Mouse (Mus musculus): ENCODE results near the gene Cdh15.

Gene Cdh15

DNA sequence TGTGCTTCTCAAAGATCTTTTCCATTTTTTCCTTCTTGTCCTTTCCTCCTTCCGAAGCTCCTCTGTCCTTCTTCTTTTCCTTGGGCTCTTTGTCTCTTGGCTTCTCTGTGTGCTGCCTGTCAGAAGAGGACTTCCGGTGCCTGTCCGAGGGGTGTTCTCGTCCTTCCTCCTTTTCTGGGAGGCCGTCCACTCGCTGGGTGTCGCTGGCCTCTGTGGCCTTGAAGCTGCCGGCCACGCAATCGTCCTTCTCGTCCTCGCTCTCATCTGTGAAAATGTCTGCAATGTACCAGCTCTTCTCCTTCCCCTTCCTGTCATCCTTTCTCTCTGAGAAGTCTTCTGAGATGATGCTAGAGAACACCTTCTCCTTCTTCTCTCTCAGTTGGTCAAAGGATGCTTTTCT is 45.7 kb downstream of the Cdh15 start:
- DNase-seq = no peak

GRCm38 (mm10) chr8:122896317-122896716 is 48.6 kb downstream of the Cdh15 start:
- no peak for DNase-seq

DNA sequence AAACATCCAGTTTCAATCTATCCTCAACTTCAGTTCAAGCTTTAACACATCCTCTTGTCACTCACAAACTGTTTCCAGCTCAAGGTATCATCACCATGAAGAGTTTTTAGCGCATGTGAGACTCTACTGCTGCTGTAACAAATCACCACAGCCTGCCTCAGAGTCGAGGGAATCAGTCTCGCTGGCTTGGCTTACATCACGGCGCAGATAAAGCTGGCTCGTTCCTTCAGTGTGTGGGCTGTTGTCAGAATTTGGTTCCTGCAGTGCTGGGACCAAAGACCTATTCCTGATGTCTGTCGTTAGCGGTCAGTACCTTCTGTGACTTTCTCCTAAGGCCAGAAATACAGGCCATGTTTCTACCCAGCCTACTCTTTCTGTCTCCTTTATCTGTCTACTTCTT is 49.4 kb downstream of the Cdh15 start:
- DNase-seq = no peak

GRCm38 (mm10) chr8:122898018-122898417 is 50.3 kb downstream of the Cdh15 start:
- no peak for DNase-seq

GRCm38 (mm10) chr8:122898473-122898872 is 50.7 kb downstream of the Cdh15 start:
- no peak for DNase-seq

- DNase-seq = no peak
Measured at GRCm38 (mm10) chr8:122899085-122899484, 51.3 kb downstream of the Cdh15 start.

GRCm38 (mm10) chr8:122901476-122901875 is 53.7 kb downstream of the Cdh15 start:
- DNase-seq = no peak

DNA sequence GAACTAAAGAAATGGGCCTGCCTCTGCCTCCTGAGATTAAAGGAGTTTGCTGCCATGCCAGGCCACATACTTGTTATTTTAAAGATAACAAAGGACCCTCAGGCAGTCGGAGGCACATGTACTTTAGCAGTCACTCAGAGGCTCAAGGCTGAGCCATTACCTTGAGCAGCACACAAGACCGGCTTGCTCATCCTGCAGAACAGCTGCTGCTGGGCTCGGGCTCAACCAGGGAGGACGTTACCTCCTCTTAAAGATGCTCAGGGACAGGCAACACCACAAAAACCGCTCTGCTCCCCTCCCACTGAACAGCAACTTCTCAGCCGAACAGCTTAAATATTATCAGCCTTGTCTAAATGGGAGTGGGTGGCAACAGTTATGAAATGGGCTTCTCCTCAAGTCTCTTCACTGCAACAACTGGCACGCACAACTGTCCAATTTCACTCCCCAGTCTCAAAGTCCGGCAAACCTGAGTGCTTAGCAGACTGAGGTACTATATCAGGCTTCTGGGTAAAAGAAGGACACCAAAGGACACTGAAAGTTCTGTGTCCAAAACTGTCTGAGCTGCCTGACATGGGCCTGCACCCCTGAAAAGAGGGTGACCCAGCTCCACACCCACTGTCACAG is 54.2 kb downstream of the Cdh15 start:
- DNase-seq = no peak

- no peak for DNase-seq
Measured at GRCm38 (mm10) chr8:122902581-122902980, 54.8 kb downstream of the Cdh15 start.

- no peak for DNase-seq
Measured at GRCm38 (mm10) chr8:122903002-122903401, 55.2 kb downstream of the Cdh15 start.

GRCm38 (mm10) chr8:122904496-122904895 is 56.7 kb downstream of the Cdh15 start:
- DNase-seq = no peak

DNA sequence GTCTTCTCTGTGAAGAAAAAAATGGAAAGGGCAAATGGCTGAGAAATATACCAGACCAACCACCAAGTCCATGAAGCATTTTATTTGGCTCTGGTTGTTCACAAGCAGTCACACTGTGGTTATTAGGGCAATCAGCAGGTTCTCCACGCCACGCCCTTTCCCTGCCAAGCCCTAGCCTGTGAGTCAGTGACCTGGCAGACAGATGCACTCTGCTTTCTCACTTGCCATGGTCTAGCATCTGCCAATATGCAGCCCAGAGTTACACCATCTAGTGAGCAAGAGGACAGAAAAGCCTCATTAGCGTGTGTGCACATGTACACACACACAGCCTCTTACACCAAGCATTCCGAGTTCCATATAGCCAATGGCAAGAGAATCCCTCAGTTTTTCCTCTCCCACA is 57.6 kb downstream of the Cdh15 start:
- no peak for DNase-seq

DNA sequence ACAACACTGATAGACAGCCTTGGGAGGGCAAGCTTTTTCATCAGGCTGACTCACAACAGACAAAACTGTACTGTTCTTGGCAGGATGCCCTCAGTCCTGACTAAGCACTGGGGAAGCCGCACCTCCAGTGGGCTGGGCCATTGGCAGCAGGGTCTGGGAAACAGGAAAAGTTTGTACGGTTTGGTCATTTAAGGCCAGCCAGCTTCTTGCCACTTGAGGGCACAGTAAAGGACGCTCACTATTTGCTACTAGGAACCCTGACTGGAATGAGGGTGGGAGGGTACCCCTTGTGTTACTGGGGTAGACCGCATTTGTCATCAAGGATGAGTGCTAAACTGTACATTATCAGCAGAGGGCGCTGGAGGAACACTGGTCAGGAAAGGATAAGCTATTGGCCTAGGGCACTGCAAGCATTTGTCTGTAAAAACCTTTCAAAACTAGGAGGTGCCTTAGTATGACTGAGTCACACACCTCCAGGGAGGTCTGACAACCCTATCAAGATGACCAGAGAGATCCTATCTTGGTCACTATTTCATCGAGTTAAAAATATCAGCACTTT is 58.8 kb downstream of the Cdh15 start:
- DNase-seq = peak; percentile 92 to 94

DNA sequence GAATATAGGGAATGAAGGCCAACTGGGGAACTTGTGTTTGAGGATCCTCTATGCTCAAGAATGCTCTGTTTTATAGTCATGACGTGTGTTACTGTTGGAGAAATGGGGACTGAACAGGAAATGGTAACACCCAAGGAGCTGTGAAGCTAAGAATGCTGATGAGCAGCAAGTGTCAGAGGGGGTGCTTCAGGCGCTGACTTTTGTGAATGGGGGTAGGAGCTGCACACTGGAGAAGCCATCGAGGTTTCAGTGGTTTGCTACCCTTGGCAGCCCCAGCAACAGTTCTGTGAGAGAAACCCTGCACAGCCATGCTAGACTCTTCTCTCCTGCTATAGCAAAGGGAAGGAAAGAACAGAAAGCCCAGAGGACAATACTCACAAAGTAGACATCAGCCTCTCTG is 64.4 kb downstream of the Cdh15 start:
- DNase-seq = no peak

- DNase-seq = peak; percentile 48 to 63
Measured at GRCm38 (mm10) chr8:122912871-122913270, 65.1 kb downstream of the Cdh15 start.

- no peak for DNase-seq
Measured at GRCm38 (mm10) chr8:122916766-122917165, 69.0 kb downstream of the Cdh15 start.
